Mouse (Mus musculus): Measurements from ENCODE around the gene Tbc1d1. TPM values are rescaled to one million over a fixed set of nuclear protein-coding genes. Genes with fewer than 3 reads are reported as not detected.
A peak's percentile ranks its signal among the peaks of the same experiment; 100 is the strongest.

Tbc1d1 gene
- total and polyA plus RNA-seq, 3 experiments: 26.0 to 38.6 (median 31.9) TPM

DNA sequence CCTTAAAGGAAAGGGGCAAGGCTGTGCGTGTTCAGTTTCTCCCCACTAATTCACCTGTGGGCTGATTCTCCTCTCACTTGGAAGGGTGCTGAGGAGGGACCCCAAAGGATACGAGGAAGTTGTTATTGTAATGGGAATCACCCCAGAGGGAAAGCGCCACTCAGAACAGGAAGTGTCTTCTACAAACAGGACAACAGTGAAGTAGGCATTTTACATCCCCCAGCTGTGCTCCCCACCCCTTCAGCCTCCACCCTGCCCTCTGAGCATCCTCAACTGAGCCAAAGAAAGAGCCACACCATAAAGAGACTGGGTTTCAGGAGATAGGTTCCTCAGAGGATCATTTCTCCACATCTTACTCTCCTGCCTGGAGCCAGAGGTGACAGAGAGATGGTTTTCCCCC lies 219.7 kb downstream of the Tbc1d1 start:
- no peaks in the 10 kb centered on the region for H3K79me2 ChIP-seq (replicated peaks; ENCODE audit: control insufficient read depth, extremely low read depth, insufficient read depth, poor library complexity, severe bottlenecking)
- no peaks in the 10 kb centered on the region for H3K9me3 ChIP-seq (replicated peaks; ENCODE audit: low read length)
- no peak overlapping the region for H3K27ac ChIP-seq (ENCODE audit: insufficient read depth, low read depth)
- no peak overlapping the region for H3K4me3 ChIP-seq (replicated peaks in 1 of 3; ENCODE audit: low read depth in 2 of 3, low read length in 2 of 3, poor library complexity in 1 of 3)
- in situ Hi-C loops (cut with MboI; ENCODE audit: low pct_ligation_motif_present, low pct_unique_long_range_greater_than_20kb, low sequenced_read_pairs): no loop called here
- no peak overlapping the region for H3K4me2 ChIP-seq (ENCODE audit: insufficient read depth, low read depth, poor library complexity, severe bottlenecking)
- no peak overlapping the region for H3K9ac ChIP-seq (ENCODE audit: insufficient read depth, low read depth)
- DNase-seq (ENCODE audit: extremely low read depth): no peak
- no peaks in the 10 kb centered on the region for H3K27me3 ChIP-seq (replicated peaks)
- H3K4me1 ChIP-seq (ENCODE audit: control insufficient read depth in 1 of 2, insufficient read depth in 2 of 2): peaks cover 5 to 24% of the 10 kb centered on the region in 2 experiments; a peak in 3 of 4 replicates
- no peaks in the 10 kb centered on the region for H3K36me3 ChIP-seq (replicated peaks in 1 of 2; ENCODE audit: control insufficient read depth in 1 of 2, insufficient read depth in 1 of 2, low read length in 1 of 2)
- dilution Hi-C loops (cut with MboI; ENCODE audit: extremely low pct_ligation_motif_present, extremely low pct_unique_long_range_greater_than_20kb, low sequenced_read_pairs): no loop called here
- TF ChIP-seq NELFE (IDR thresholded peaks at IDR 0.05; ENCODE audit: low read depth, low read length) (no peak), SMC3 (IDR thresholded peaks at IDR 0.05; ENCODE audit: low read depth, low read length) (no peak), USF1 (IDR thresholded peaks at IDR 0.05; ENCODE audit: low read depth, low read length) (no peak), MXI1 (IDR thresholded peaks at IDR 0.05; ENCODE audit: low read depth, low read length) (no peak), GABPA (IDR thresholded peaks at IDR 0.05; ENCODE audit: insufficient replicate concordance, low read depth, low read length) (no peak), RCOR1 (conservative IDR thresholded peaks at IDR 0.05; ENCODE audit: low read depth, low read length) (no peak), MAX (IDR thresholded peaks at IDR 0.05; ENCODE audit: low read length) (no peak), ZKSCAN1 (IDR thresholded peaks at IDR 0.05; ENCODE audit: borderline replicate concordance, low read depth, low read length) (no peak), UBTF (IDR thresholded peaks at IDR 0.05; ENCODE audit: low read depth, low read length) (no peak), MAFK (IDR thresholded peaks at IDR 0.05; ENCODE audit: insufficient replicate concordance, low read length) (no peak)

DNA sequence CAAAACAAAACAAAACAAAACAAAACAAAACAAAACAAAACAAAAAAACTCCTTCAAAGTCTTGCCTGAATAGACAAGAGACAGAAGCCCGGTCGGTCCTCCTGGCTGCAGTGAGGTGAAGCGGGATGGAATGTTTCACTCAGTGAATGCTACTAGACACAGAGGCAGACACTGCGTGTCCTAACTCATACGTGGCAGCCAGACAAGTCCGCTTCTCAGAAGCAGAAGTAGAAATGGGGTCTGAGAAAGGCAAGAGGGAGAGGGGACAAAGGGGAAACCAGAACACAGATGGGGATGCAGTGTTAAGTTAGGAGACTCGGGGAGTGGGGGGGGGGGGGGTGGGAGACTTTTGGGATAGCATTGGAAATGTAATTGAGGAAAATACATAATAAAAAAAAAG lies 220.4 kb downstream of the Tbc1d1 start:
- Histone ChIP-seq H3K36me3 (replicated peaks in 1 of 2; ENCODE audit: control insufficient read depth in 1 of 2, insufficient read depth in 1 of 2, low read length in 1 of 2) (no peaks in the 10 kb centered on the region), H3K27me3 (replicated peaks) (no peaks in the 10 kb centered on the region), H3K79me2 (replicated peaks; ENCODE audit: control insufficient read depth, extremely low read depth, insufficient read depth, poor library complexity, severe bottlenecking) (no peaks in the 10 kb centered on the region), H3K4me3 (replicated peaks in 1 of 3; ENCODE audit: low read depth in 2 of 3, low read length in 2 of 3, poor library complexity in 1 of 3) (no peak overlapping the region), H3K9me3 (replicated peaks; ENCODE audit: low read length) (no peaks in the 10 kb centered on the region), H3K9ac (ENCODE audit: insufficient read depth, low read depth) (no peak overlapping the region), H3K27ac (ENCODE audit: insufficient read depth, low read depth) (no peak overlapping the region), H3K4me1 (ENCODE audit: control insufficient read depth in 1 of 2, insufficient read depth in 2 of 2) (peaks cover 5 to 24% of the 10 kb centered on the region in 2 experiments; a peak in 3 of 4 replicates), H3K4me2 (ENCODE audit: insufficient read depth, low read depth, poor library complexity, severe bottlenecking) (no peak overlapping the region)
- TF ChIP-seq MXI1 (IDR thresholded peaks at IDR 0.05; ENCODE audit: low read depth, low read length): no peak
- TF ChIP-seq ZMIZ1 (IDR thresholded peaks at IDR 0.05; ENCODE audit: low read depth, low read length): no peak
- no peak for TF ChIP-seq NELFE (IDR thresholded peaks at IDR 0.05; ENCODE audit: low read depth, low read length)
- TF ChIP-seq CHD1 (IDR thresholded peaks at IDR 0.05; ENCODE audit: low read depth, low read length): no peak
- no peak for TF ChIP-seq KAT2A (IDR thresholded peaks at IDR 0.05; ENCODE audit: insufficient replicate concordance, low read length)
- TF ChIP-seq MAFK (IDR thresholded peaks at IDR 0.05; ENCODE audit: insufficient replicate concordance, low read length): no peak
- dilution Hi-C loops (cut with MboI; ENCODE audit: extremely low pct_ligation_motif_present, extremely low pct_unique_long_range_greater_than_20kb, low sequenced_read_pairs): no loop called here
- no peak for DNase-seq (ENCODE audit: extremely low read depth)
- in situ Hi-C loops (cut with MboI; ENCODE audit: low pct_ligation_motif_present, low pct_unique_long_range_greater_than_20kb, low sequenced_read_pairs): no loop called here

DNA sequence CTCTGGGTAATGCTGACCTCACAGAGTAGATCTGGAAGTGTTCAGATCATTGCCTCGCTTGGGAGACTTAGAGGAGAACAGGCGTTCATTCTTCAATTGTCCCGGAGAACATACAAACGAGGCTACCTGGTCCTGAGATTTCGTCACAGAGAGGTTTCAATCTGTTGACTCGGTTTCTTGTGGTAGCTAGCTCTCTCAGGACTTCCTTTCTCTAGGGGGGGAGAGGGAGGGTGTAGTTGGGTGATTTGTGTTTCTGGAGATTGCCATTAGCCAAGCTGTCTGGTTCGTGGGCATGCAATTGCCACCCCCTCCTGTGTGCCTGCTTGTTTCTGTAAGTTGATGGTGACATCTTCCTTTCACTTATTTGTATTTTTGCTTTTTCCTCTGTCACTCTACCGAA lies 221.6 kb downstream of the Tbc1d1 start:
- Histone ChIP-seq H3K27me3 (replicated peaks) (no peaks in the 10 kb centered on the region), H3K4me3 (replicated peaks in 1 of 3; ENCODE audit: low read depth in 2 of 3, low read length in 2 of 3, poor library complexity in 1 of 3) (no peak overlapping the region), H3K9me3 (replicated peaks; ENCODE audit: low read length) (no peaks in the 10 kb centered on the region), H3K9ac (ENCODE audit: insufficient read depth, low read depth) (no peak overlapping the region), H3K79me2 (replicated peaks; ENCODE audit: control insufficient read depth, extremely low read depth, insufficient read depth, poor library complexity, severe bottlenecking) (no peaks in the 10 kb centered on the region), H3K4me1 (ENCODE audit: control insufficient read depth in 1 of 2, insufficient read depth in 2 of 2) (peaks cover 5 to 24% of the 10 kb centered on the region in 2 experiments; a peak in 3 of 4 replicates), H3K27ac (ENCODE audit: insufficient read depth, low read depth) (no peak overlapping the region), H3K4me2 (ENCODE audit: insufficient read depth, low read depth, poor library complexity, severe bottlenecking) (peak overlapping the region; percentile 10), H3K36me3 (replicated peaks in 1 of 2; ENCODE audit: control insufficient read depth in 1 of 2, insufficient read depth in 1 of 2, low read length in 1 of 2) (no peaks in the 10 kb centered on the region)
- DNase-seq (ENCODE audit: extremely low read depth): no peak
- in situ Hi-C loops (cut with MboI; ENCODE audit: low pct_ligation_motif_present, low pct_unique_long_range_greater_than_20kb, low sequenced_read_pairs) (no loop called here), dilution Hi-C loops (cut with MboI; ENCODE audit: extremely low pct_ligation_motif_present, extremely low pct_unique_long_range_greater_than_20kb, low sequenced_read_pairs) (no loop called here)
- TF ChIP-seq ZMIZ1 (IDR thresholded peaks at IDR 0.05; ENCODE audit: low read depth, low read length) (no peak), JUND (conservative IDR thresholded peaks at IDR 0.05; ENCODE audit: low read depth, low read length) (no peak), HCFC1 (IDR thresholded peaks at IDR 0.05; ENCODE audit: low read depth, low read length) (no peak), CTCF (conservative IDR thresholded peaks at IDR 0.05 in 1 of 2, IDR thresholded peaks at IDR 0.05 in 1 of 2; ENCODE audit: low read depth in 2 of 2, low read length in 2 of 2) (no peak), ZNF384 (IDR thresholded peaks at IDR 0.05; ENCODE audit: low read depth, low read length) (no peak), MXI1 (IDR thresholded peaks at IDR 0.05; ENCODE audit: low read depth, low read length) (no peak), ELF1 (IDR thresholded peaks at IDR 0.05; ENCODE audit: low read depth, low read length) (no peak), CHD1 (IDR thresholded peaks at IDR 0.05; ENCODE audit: low read depth, low read length) (no peak), JUN (IDR thresholded peaks at IDR 0.05; ENCODE audit: insufficient read depth, low read depth, low read length) (no peak), MYC (IDR thresholded peaks at IDR 0.05; ENCODE audit: low read depth, low read length) (no peak), KAT2A (IDR thresholded peaks at IDR 0.05; ENCODE audit: insufficient replicate concordance, low read length) (no peak), NRF1 (IDR thresholded peaks at IDR 0.05; ENCODE audit: low read depth, low read length) (no peak), TBP (conservative IDR thresholded peaks at IDR 0.05; ENCODE audit: low read depth, low read length) (no peak), USF2 (conservative IDR thresholded peaks at IDR 0.05; ENCODE audit: low read depth, low read length) (no peak)
